In the genomic region with DNA sequence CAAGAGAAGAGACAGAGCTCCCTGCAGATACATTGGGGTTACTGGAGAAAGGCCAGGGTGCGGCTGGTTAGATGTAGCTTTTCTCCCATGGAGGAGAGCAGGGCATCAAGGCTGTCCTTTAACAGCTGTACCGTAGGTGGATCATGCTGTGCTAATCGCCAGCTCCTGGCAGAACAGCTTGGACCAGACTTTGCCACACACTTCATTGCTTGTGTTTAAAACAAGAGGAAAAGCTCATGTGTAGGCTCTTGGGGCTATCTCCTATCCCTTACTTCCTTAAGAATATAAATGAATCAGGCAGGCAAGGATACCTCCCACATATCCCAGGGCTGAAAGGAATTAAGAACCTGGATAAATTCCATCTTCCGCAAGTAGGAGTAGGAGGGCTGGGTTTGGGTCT, we compare ENCODE assay signal across 14 mouse cellular contexts.
DNase-seq lines count a peak whose midpoint lies in the region; ATAC-seq lines count a peak whose summit lies in the region.
"Had no signal": no experiment of that assay in that cellular context is flagged by ENCODE, and none has a peak within 500 bp of the region (broad histone marks: within the 10 kb centered on the region; RNA-seq: fewer than 3 reads in every experiment).

No protein-coding gene starts in this region.

- peaks cover 18% of the 10 kb centered on the region for H3K36me3 ChIP-seq in neural tube, embryonic 13.5 days
- H3K36me3 ChIP-seq: forebrain, embryonic 10.5 days; midbrain, embryonic 15.5 days had no signal

- H3K4me1 ChIP-seq in neural tube, embryonic 13.5 days (replicated peaks), result peaks cover 12% of the 10 kb centered on the region
- H3K4me1 ChIP-seq: midbrain, embryonic 15.5 days had no signal

- no peak overlapping the region for H3K4me2 ChIP-seq in neural tube, embryonic 13.5 days
- H3K4me2 ChIP-seq: hindbrain, embryonic 13.5 days; lung, embryonic 14.5 days; midbrain, embryonic 15.5 days had no signal

- WGBS in neural tube, embryonic 13.5 days, result 81% methylated on average over 4 of the region's 4 CpGs

- H3K27me3 ChIP-seq in neural tube, embryonic 13.5 days, result no peaks in the 10 kb centered on the region
- H3K27me3 ChIP-seq: hindbrain, embryonic 13.5 days; midbrain, embryonic 15.5 days had no signal

- ATAC-seq in neural tube, embryonic 13.5 days (ENCODE audit: low read depth), result 0 out of 2 replicates have a peak, but pooled peaks have one; percentile 23
- no peak for ATAC-seq in granulocyte monocyte progenitor cell, adult 5-6 weeks (replicated peaks; ENCODE audit: poor library complexity, severe bottlenecking)
- ATAC-seq in inflammation-experienced regulatory T-cells, adult 6 months, result no peak
- ATAC-seq: midbrain, embryonic 15.5 days had no signal

- H3K4me3 ChIP-seq in neural tube, embryonic 13.5 days, result no peak overlapping the region
- H3K4me3 ChIP-seq: forebrain, embryonic 10.5 days; hindbrain, embryonic 13.5 days; midbrain, embryonic 15.5 days had no signal

- H3K27ac ChIP-seq in neural tube, embryonic 13.5 days (replicated peaks), result peak overlapping the region; percentile 74
- H3K27ac ChIP-seq: forebrain, embryonic 10.5 days; hindbrain, embryonic 13.5 days; midbrain, embryonic 15.5 days; stomach, postnatal 0 days had no signal

- DNase-seq in neural tube, embryonic 10.5 days (ENCODE audit: extremely low spot score, low spot score), result no peak
- peak; percentile 78 to 89 for DNase-seq in layer of hippocampus, adult 18-20 months (ENCODE audit: low spot score in 2 of 2)
- DNase-seq in left cerebral cortex, adult 9 months (ENCODE audit: low spot score in 2 of 2), result peak; percentile 51 to 82
- DNase-seq in spleen, postnatal 4 days (ENCODE audit: low spot score in 2 of 2), result no peak
- DNase-seq: cerebellum, adult 2 months; heart, adult 18-20 months; lung, embryonic 14.5 days had no signal

- H3K9ac ChIP-seq in neural tube, embryonic 13.5 days, result no peak overlapping the region
- H3K9ac ChIP-seq: hindbrain, embryonic 13.5 days; lung, embryonic 14.5 days; midbrain, embryonic 15.5 days had no signal

- H3K9me3 ChIP-seq in neural tube, embryonic 13.5 days, result no peaks in the 10 kb centered on the region
- H3K9me3 ChIP-seq: forebrain, embryonic 10.5 days; hindbrain, embryonic 13.5 days; midbrain, embryonic 15.5 days had no signal

Comparison
In these comparisons a context has a peak if more than half of its experiments do, and no peak if none do; other contexts are left out.
1. DNase-seq: peak in layer of hippocampus, adult 18-20 months (2 of 2) and left cerebral cortex, adult 9 months (2 of 2); none in neural tube, embryonic 10.5 days (single experiment) and spleen, postnatal 4 days (0 of 2).